Mouse (Mus musculus) liver, adult 2 months (tissue): ENCODE measurements around the gene Znfx1.

Source experiments
- CTCF ChIP-seq: fragments of 200-500 bp; IDR thresholded peaks from 2 replicates; pipeline ENCODE4 v1.5.1; 2011; ENCODE audit warnings: low read depth, low read length, control low read depth
- POLR2A ChIP-seq: fragments of 200-500 bp; IDR thresholded peaks from 2 replicates; pipeline ENCODE4 v1.6.1; 2011; ENCODE audit warnings: low read length, control low read depth; ENCODE audit not compliant: insufficient read depth; ENCODE audit errors: extremely low read depth

DNA sequence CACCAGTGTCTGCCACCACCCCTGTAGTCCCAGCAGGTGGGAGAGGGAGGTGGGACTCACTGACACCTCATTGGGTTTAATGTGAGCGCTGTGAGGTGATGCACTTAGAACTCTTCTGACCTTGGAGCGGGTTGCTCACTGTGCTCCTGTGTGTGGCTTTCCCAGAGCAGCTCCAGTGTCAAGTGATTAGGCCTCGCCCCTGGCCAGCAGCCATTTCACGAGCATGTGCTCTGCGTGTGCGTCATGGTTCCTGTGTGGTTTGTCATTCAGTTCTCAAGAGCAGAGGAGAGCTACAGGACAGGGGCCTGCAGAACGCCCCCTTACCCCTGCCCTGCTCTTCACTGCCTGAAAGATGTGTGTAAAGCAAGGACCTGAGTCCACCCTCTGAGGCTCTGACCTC is 34.3 kb downstream of the Znfx1 start:
- TF ChIP-seq CTCF (no peak), POLR2A (no peak)
